Mouse (Mus musculus): ENCODE measurements around the gene Pou2f1.

The Pou2f1 gene

DNA sequence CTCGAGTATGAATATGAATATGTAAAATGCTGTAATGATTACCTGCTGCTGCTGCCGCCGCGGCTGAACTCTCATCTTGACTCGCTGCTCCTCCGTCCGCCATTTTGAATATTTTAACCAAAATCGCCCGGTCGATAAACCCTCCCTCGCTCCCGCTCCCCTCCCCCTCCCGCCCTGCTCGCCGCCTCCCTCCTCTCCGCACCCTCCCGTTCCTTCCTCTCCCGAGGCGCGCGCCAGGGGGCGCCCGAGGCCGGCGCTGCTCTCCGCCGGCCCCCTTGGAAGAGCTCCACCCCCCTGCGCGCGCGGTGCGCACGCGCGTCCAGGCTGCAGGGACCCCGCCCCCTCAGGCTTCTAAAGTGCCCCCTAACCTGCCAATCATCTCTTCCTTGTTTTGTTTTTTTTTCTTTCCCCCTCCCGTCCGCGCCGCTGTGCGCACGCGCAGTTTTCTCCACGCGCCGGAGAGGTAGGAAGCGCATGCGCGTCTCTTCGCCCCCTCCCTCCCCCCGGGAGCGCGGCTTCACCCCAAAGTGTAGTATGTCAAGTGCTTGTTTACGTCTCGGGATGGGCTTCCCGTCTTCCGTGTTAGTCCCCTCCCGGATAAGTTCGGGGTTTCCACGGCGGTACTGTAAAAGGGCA is at the start of gene Pou2f1:
TSS of gene Pou2f1 (minus strand) at position 159 of the 636 bp plus-strand sequence.
- peak; percentile 87 to 92 for DNase-seq (ENCODE audit: low spot score in 2 of 2)

DNA sequence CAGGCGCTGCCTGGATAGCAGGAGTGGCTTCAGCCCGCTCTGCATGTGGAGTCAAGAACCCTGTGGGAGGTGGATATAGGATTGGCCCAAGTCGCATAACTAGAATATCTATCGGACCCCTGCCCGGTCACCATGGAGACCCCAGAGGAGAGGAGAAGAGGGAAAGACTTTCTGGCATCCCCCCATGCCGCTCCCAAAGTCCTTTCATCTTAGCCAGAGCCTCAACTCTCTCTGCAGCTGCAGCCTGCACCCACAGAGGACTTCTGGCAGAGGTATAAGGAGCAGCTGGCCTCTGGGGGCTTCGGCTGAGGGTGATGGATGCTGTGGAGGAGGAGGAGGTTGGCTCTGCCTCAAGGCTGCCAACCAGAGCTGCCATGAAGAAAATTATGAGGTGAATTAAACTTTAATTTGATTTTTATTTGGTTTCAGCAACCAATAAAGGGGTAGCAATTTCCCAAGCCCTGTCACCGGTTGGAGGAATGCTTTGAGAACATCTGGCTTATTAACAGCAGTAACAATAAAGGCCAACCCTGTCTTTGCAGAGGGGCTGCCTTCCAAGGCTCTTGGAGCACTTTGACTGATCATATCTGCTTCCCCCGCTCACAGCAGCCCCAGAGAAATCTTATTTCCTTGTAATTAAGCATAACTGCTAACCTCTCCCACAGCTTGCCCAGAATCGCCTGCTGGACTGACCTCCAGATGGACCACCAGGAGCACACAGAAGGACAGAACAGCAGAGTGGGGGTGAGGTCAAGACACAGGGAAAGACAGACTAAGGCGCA is 46.8 kb upstream of the Pou2f1 start:
- no peak for DNase-seq (ENCODE audit: low spot score in 2 of 2)

DNA sequence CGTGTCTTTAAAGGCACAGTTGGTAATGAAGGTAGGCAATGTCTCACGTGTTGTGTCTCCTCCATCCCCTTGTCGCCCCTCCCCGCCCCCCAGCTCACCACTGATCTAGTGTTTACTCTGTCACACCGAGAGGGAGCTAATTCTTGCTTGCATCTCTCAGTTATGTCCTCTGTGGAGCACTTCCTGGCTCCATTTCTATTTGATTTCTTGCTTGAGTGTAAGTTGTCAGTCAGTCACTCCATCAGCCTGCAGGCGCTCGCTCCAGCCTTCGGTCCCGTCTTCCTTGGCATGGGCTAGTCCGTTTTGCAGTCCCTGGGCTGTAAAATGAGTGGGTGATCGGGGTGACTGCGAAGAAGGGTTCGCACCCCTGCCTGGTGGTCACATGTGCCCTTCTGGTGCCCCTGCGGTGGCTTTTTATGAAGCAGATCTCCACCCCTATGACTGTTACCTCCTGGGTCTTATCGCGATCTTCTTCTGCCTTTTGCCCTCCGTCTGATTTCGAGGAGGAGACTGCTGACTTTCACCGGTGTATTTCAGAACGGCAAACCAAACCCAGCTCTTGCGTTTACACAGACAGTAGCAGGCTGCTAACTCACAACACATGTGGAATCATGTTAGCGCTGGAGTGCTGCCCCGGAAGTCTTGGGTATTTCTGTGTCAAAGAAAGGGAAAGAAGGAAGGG is 45.9 kb upstream of the Pou2f1 start:
- DNase-seq (ENCODE audit: low spot score in 2 of 2): no peak

DNA sequence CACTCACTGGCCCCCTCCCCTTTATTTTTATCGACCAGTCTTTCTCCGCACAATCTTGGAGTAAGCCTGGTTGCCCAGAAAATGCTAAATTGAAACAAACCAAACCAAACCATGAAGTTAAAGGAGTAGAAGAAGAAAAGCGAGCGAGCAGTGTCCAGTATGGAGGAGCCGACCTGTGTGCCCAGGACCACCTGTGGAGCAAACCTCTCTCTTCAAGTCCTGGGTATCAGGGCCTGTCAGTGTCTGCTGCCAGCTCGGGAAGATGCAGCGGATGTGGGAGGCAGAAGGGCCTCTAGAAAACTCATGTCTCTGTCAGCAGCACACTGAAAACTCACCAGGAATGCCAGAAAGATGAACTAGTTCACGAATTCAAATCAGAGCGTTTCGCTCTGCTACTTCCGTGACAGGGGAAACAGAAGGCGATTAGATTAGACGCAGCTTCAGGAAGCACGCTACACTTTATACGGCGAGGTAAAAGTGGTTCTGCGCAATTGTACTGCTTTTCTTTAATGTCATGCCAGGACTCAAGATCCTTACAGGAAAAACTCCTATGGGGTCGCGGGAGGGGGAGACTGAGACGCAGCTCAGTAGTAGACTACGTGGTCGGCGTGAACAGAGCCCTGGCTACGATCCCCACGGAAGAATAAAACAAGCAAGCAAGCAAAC is 45.2 kb upstream of the Pou2f1 start:
- no peak for DNase-seq (ENCODE audit: low spot score in 2 of 2)

DNA sequence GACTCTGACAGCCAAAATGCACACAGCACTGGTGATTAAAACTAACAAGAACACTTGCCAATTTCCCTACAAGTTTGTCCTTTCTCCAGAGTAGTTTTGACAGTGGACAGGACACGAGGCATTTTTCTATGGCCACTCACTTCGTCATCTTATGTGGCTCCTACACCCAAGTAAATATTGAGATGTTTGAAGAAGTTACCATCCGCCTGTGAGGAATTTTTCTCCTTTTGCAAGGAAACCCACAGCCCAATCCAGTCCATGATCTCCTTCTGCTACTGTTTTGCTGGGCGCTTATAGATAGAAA is 43.4 kb upstream of the Pou2f1 start:
- DNase-seq (ENCODE audit: low spot score in 2 of 2): no peak

DNA sequence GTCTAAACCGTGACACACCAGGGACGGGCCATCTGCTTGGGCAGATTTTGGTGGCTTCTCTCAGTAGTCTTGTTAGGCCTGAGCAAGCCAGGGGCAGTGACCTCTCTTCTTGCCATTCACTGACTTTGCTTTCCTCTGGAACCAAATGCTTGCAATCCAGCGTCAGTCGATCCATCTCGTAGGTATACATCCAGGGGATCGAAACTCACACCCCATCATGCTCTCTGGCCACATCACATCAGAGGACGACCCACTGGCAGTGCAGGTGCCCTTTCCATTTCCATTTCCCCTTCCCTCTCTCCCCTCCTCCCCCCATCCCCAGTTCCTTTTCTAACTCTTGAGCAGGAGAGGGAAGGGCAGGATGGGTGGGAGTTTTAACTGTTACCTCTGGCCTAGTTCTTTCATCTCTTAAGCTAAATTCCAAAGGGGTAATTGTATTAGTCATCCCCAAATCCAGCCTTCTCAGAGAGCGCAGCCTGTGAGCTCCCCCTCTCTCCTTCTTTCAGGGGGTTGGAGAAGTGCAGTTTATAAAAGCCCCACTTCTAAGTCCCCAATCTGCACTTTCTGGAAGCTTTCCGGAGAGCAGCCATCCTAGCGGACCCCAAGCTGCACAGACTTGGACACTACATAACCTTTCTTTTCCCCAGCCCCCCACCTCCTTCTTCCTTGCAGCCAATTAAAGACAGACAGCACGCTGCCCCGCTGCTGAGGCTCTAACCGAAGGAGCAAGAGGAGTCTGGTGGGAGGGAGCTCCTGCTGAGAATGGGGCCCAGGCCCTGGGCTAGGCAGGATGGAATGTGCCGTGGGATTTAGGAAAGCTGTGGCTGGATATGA is 42.8 kb upstream of the Pou2f1 start:
- no peak for DNase-seq (ENCODE audit: low spot score in 2 of 2)

DNA sequence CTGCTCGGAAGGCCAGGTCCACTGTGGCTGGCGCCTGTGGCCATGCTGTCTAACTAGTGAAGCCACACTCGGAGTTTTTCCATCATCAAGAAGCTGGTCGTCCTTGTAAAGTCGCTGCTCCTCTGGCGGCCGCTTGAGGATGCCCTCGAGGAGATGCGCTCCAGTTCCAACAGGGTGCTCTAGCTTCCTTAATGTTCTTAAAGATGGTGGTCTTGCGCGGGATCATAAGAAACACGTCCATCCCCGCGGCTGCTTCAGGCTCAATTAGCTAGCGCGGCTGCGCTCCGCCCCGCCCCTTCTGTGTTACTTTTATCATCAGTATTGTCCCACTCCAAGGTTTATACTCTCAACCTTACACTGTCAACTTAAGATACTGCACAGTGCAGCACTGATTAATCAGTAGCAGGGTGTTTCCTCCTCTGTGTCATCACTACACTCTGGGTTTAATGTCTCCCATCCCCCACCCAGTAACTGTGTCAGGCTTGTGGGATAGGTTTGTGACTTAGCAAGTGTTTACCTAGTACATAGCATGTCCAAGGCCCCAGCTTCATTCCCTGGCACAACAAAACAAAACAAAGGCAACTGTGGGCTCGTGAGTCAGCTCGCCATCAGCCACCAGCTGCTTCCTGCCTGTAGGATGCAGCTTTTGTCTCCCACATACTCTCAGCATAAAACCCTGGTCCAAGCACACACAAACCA is 41.1 kb upstream of the Pou2f1 start:
- peak in 1 of 2 experiments; percentile 9 for DNase-seq (ENCODE audit: low spot score in 2 of 2)

DNA sequence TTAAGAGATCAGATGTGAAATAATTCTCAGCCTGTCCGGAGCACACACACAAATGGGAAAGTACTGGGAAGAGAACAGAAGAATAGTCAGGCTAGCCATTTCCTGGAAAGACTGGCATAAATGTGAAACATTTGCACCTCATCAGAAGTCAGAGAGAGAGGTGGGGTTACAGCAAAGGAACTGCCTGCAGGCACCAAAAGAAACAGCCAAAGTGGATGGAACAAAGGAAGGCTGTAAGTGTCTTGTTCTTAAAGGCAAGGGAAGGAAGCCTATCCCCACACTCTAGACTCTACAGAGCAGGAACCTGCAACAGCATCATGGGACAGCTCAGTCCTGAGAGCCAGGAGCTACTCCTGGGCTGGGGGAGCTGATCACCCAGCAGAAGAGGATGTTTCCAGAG is 39.0 kb upstream of the Pou2f1 start:
- DNase-seq (ENCODE audit: low spot score in 2 of 2): no peak

DNA sequence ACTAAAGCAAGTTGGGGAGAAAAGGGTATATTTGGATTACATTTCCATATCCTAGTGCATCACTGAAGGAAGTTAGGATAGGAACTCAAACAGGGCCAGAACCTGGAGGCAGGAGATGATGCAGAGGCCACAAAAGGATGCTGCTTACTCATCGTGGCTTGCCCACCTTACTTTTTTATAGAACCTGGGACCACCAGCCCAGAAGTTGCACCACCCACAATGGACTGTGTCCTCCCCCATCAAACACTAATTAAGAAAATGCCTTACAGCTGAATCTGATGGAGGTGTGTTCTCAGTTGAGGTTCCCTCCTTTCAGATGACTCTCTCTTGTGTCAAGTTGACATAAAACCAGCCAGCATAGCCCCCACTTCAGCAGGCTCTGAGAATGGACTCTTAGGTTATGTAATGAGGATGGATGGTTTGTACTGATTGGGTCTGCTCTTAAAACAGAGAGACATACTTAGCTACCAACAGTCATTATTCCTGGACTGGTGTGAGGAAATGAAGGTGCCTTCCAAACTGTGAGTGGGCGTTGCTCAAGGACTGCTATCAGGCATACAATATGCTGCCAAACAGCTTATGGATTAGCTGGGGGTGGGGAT is 36.4 kb upstream of the Pou2f1 start:
- DNase-seq (ENCODE audit: low spot score in 2 of 2): no peak

DNA sequence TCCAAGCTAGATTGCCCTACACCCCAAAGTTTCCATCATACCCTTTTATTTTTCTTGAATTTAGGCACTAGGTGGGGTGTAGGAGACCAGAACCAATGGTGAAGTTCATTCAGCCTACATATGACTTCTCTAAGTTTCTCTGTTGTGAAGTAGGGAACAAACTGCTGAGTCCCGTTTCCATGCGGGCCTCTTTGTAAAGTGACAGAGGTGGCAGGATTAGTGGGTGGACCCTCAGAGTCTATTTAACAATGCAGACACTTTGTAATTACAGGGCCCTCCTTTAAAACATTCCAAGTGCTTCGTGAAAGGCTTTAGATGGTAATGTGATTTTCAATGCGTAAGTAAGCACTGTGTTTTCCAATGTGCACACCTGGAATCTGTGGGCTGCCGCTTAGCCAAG is 32.6 kb upstream of the Pou2f1 start:
- DNase-seq (ENCODE audit: low spot score in 2 of 2): no peak

DNA sequence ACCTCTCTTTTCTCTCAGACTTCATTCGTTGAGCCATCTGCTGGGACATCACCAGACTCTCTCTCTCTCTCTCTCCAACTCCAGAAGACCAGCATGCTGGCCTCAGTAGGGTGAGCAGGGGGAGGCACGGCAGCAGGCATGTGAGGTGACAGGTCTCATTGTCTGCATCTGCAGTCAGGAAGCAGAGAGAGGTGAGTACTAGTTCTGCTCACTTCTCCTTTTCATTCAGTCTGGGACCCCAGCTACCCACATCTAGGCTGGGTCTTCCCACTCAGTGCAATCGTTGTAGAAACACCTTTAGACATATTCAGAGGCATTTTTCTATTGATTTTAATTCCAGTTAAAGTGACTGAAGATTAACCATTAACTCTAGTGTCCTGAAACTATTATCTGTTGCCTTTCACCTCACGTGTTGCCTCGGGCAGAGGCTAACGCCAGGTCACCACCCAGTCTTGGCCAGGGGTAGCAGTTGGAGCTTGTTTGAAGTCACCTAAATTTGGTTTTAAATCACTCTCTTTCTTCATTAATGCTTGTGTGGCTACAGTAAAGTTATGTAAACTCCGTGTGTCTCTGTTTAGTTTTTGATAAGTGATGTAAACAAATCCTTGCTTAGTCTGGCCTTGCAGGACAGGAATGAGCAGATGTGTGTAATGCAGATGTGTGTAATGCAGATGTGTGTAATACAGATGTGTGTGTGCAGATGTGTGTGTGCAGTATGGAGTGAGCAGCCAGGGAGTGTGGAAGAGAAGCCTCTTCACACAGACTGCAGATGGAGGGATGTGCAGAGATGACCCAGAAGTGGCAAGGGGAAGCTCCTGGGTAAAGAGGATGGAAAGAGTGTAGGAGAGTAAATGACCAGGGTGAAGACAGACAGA is 29.4 kb upstream of the Pou2f1 start:
- DNase-seq (ENCODE audit: low spot score in 2 of 2): no peak

DNA sequence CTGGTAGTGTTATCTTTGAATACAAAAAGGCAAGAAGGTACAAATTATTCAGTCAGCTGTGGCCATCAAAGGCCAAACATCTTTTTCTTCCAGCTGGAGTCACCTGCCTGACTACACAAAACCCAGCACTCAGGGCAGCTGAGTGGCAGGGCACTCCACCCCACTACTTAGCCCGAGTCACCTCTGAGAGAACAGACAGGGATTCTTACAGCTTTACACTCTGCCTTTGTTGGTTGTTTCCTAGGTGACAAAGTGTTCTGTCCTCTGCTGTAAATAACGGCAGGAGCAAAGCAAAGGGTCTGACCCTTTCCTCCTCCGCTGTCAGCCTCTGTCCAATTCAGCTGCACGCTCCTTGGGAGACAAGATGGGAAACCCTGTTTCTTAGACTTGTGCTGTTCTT is 21.5 kb upstream of the Pou2f1 start:
- DNase-seq (ENCODE audit: low spot score in 2 of 2): no peak

DNA sequence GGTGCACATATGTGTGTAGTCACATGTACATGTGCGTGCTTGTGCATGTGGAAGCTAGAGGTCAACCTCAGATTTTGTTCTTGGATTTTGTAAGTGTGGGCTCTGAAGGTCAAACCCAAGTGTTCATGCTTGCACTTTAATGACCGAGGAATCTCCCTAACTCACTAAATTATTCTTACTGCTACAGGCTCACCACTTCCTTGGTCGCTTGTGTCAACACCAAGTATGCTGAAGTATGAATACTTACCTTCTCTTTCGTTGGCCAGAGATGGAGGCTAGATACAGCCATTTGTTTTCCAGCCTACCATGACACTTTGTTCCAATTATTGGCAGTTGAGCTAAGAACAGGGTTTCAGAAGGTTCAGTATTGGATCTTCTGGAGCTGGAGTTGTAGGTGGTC is 14.7 kb upstream of the Pou2f1 start:
- DNase-seq (ENCODE audit: low spot score in 2 of 2): no peak

DNA sequence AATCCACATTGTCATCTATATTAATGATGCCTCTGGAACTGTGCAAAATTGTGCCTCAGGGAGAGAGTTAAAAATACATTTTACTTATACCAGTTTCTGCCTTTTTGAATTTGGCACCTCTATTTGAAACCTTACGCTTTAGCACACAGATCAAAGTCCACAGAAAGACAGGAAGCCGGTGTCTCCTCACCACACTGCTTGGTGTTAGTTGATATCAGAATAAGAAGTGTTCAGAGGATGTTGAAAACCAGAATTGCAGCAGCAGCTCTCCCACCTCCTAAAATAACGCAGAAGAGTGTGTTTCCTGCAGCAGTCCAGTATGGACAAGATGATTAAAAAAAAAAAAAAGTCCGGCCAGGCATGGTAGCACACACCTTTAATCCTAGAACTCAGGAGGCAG is 13.8 kb upstream of the Pou2f1 start:
- DNase-seq (ENCODE audit: low spot score in 2 of 2): no peak

DNA sequence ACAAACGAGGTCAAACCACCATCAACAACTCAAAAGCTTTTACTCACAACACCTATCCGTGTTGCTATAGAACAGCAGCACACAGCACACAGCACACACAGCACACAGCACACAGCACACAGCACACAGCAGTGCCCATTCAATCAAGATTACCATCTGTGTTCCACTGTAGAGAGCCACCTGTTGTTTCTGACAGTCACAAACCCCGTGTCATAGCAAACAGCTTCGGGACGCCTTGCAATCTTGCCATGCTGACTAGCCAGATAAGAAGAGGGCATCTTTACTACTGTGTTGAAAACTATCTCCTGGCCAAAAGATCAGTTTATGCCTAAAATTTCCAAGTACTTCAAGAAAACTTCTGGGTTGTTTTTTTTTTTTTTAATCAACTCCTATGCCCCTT is 12.1 kb upstream of the Pou2f1 start:
- no peak for DNase-seq (ENCODE audit: low spot score in 2 of 2)

DNA sequence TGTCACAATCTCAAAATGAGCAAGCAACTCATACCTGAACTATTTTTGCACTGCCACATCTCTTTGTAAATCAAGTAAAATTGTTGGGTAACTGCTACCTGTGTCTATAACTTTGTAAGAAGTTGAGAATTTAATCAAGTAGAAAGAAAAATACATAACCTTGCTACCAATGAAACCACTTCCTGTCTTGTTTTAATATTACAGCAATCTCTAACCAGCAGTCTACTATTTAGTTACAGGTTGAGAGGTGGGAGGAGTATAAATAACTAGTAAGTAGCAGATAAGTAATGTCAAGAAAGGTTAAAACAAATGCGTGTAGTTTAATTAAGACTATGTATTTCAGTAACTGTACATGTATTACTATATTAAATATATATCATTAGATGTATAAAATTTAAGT is 7.6 kb upstream of the Pou2f1 start:
- DNase-seq (ENCODE audit: low spot score in 2 of 2): no peak

DNA sequence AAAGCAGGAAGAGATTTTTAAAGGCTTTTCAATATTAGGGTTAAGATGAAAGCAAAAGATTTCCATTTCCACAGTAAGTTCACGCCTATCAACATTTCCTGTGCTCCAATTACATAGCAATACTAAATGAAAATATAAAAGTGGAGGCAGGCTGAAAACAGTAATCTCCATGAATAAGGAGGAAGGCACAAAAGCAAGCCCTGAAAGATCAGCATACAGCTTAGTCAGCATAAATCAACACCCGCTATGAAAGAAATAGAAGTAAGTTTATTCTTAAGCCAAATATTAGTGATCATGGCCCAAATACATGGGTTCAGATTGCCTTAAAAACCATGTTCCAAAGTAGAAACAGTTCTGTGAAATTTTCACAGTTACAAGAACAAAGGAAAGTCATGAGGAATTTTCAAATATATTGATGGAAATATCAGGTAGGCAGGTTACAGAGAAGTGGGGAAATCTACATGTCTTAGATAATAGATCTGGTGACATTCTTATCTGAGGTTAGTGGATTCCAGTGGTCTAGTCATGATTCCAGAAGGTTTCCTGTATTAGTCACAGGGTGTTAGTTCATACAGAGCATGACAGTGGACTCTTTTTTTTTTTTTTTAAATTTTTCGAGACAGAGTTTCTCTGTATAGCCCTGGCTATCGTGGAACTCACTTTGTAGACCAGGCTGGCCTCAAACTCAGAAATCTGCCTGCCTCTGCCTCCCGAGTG is 6.3 kb upstream of the Pou2f1 start:
- no peak for DNase-seq (ENCODE audit: low spot score in 2 of 2)

DNA sequence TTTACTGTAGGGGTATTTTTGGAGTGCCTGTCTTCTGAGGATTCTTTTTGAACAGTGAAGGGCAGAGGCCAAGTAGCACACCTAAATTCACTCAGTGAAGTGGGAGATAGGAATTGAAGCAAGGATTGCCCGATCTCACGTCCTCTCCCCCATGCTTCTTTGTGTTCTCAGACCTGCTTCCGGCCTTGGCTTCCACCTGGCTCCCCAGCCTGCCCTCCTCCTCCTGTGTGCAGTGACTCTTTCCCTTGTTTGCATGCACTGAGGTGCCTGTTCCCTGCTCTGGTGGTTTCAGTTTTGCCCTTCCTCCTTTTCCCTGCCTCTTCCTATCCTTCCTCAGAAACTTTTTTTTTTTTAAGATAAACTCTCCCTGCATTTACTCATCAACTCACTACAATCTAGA is 4.5 kb upstream of the Pou2f1 start:
- DNase-seq (ENCODE audit: low spot score in 2 of 2): no peak

Measured in frontal cortex, postnatal 25 days (tissue).